Mouse (Mus musculus) heart, adult 2 months (tissue): ENCODE measurements at regions not wholly inside any gene's neighbourhood (a gene's known extent, or its start where the extent isn't known, plus 50 kb on each side); places are given as distances from the start of the nearest gene placed in this dataset.

Experiments
- CTCF ChIP-seq: fragments of 200-600 bp; IDR thresholded peaks from 2 replicates; pipeline ENCODE4 v1.8.1; 2022; ENCODE audit warnings: antibody characterized with exemption, mild to moderate bottlenecking, moderate library complexity
- POLR2A ChIP-seq: fragments of 200-500 bp; IDR thresholded peaks from 2 replicates; pipeline ENCODE4 v1.6.1; 2011; ENCODE audit warnings: mild to moderate bottlenecking, low read depth, low read length, control low read depth; ENCODE audit not compliant: insufficient read depth

GRCm38 (mm10) chr6:127326333-127326729 is 120.3 kb upstream of the Parp11 start:
- TF ChIP-seq CTCF (no peak), POLR2A (no peak)
